Mouse (Mus musculus) ES-E14 (cell line): ENCODE measurements around the gene Vmn1r88. TPM values are rescaled to one million over a fixed set of nuclear protein-coding genes. Genes with fewer than 3 reads are reported as not detected.
"Not testable (repeated sequence)": the region's sequence is repeated elsewhere in the genome, so short reads cannot be mapped to it uniquely, and the experiment has no call there.

ENCODE experiments used
- DNase-seq: peaks from one replicate; pipeline ENCODE4 v3.0.0-alpha.2; 2013; ENCODE audit warnings: low read depth, low spot score
- H3K27ac ChIP-seq: 2 replicates; pipeline ENCODE4 v1.5.1; 2012; ENCODE audit warnings: low read depth, mild to moderate bottlenecking, low read length, moderate library complexity, mixed read lengths; ENCODE audit not compliant: poor library complexity, insufficient read depth, severe bottlenecking
- H3K36me3 ChIP-seq: 2 replicates; pipeline ENCODE4 v1.6.1; 2012; ENCODE audit warnings: mild to moderate bottlenecking, low read length, moderate library complexity, mixed read lengths; ENCODE audit not compliant: control insufficient read depth, poor library complexity, insufficient read depth, severe bottlenecking
- H3K4me1 ChIP-seq, 2 experiments: fragments of 150-350 bp in 1 of 2; sonication (generic) in 1 of 2; 2 replicates each; pipeline ENCODE4 v1.6.1; 2012; ENCODE audit warnings: low read length in 2 of 2, mild to moderate bottlenecking in 1 of 2, mixed read lengths in 1 of 2; ENCODE audit not compliant: control insufficient read depth in 2 of 2, insufficient read depth in 2 of 2, poor library complexity in 1 of 2
- H3K4me3 ChIP-seq, 2 experiments: fragments of 150-350 bp in 1 of 2; sonication (generic) in 1 of 2; 2 replicates each; pipeline ENCODE4 v1.5.1; 2012; ENCODE audit warnings: low read length in 2 of 2, low read depth in 1 of 2, mild to moderate bottlenecking in 1 of 2, mixed read lengths in 1 of 2; ENCODE audit not compliant: insufficient read depth in 1 of 2, poor library complexity in 1 of 2, severe bottlenecking in 1 of 2
- H3K9ac ChIP-seq: 2 replicates; pipeline ENCODE4 v1.6.1; 2012; ENCODE audit warnings: low read depth, mild to moderate bottlenecking, low read length, mixed read lengths; ENCODE audit not compliant: poor library complexity, insufficient read depth, severe bottlenecking
- H3K9me3 ChIP-seq: fragments of 150-350 bp; sonication (generic); 2 replicates; pipeline ENCODE4 v1.6.1; 2012; ENCODE audit warnings: low read depth, mild to moderate bottlenecking, low read length; ENCODE audit not compliant: control insufficient read depth, insufficient read depth
- CHD2 ChIP-seq: IDR thresholded peaks from 2 replicates; pipeline ENCODE4 v1.6.1; 2014; ENCODE audit warnings: mild to moderate bottlenecking, low read depth, low read length, inconsistent platforms
- HCFC1 ChIP-seq: IDR thresholded peaks from 2 replicates; pipeline ENCODE4 v1.6.1; 2012; ENCODE audit warnings: low read length, inconsistent platforms, borderline replicate concordance; ENCODE audit not compliant: insufficient read depth
- MAFK ChIP-seq: IDR thresholded peaks from 2 replicates; pipeline ENCODE4 v1.6.1; 2014; ENCODE audit warnings: mild to moderate bottlenecking, low read depth, low read length, inconsistent platforms; ENCODE audit not compliant: insufficient read depth
- ZC3H11A ChIP-seq: IDR thresholded peaks from 2 replicates; pipeline ENCODE4 v1.6.1; 2012; ENCODE audit warnings: low read depth, mild to moderate bottlenecking, inconsistent platforms, low read length, borderline replicate concordance
- ZNF384 ChIP-seq: IDR thresholded peaks from 2 replicates; pipeline ENCODE4 v1.6.1; 2012; ENCODE audit warnings: low read depth, low read length, inconsistent platforms
- in situ Hi-C, 2 experiments: fragments of 600-800 bp; cut with MboI; formaldehyde crosslinking; loops; one replicate each; pipeline ENCODE4 v1.15.1; 2025; ENCODE audit warnings: low sequenced_read_pairs in 2 of 2, inconsistent platforms in 1 of 2; ENCODE audit not compliant: unreplicated experiment in 2 of 2
- total RNA-seq: library from RNA; depleted of rRNA; stranded (reverse); fragments of 300-350 nt; gene quantifications from 2 replicates; pipeline ENCODE4 v1.2.3, GENCODE M21; 2012; rRNA removed

Gene Vmn1r88
- total RNA-seq, result 0.04 and 0.11 TPM in 2 replicates

DNA sequence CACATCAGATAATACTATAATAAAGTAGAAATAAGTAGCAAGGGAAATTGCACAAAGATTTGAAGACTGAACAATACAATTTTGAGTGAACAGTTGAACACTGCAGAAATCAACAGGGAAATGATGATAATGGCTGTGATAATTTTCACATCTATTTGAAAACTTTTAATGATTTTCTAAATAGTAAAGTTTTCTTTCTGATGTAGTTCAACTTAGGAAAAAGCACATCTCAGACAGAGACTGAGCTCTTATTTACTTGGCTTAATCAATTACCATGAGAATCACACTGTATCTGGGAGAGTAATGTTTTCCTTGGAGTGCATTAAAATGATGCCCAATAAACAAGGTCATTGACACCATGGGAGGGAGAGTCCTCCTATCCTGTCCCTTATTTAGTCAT is at the start of gene Vmn1r88:
Vmn1r88 (plus strand) TSS at position 301 of the 400 bp plus-strand sequence.
- no peak for DNase-seq
- H3K36me3 ChIP-seq, result no peaks in the 10 kb centered on the region
- H3K4me3 ChIP-seq, result no peak within 1 kb of the TSS
- H3K27ac ChIP-seq, result no peak within 1 kb of the TSS
- H3K9ac ChIP-seq, result no peak within 1 kb of the TSS
- in situ Hi-C loops, result no loop called here
- TF ChIP-seq ZC3H11A (no peak), CHD2 (no peak), HCFC1 (no peak), MAFK (no peak), ZNF384 (no peak)
- no peaks in the 10 kb centered on the region for H3K9me3 ChIP-seq
- H3K4me1 ChIP-seq, result no peaks in the 10 kb centered on the region

DNA sequence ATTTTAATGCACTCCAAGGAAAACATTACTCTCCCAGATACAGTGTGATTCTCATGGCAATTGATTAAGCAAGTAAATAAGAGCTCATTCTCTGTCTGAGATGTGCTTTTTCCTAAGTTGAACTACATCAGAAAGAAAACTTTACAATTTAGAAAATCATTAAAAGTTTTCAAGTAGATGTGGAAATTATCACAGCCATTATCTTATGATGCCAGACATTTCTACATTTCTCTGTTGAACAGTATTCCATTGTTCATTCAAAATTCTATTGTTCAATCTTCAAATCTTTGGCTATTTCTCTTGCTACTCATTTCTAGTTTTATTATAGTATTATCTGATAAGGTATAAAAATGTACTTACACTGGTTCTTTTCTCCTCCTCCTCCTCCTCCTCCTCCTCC is 39.6 kb upstream of the Vmn1r88 start, which contains the start of gene Vmn1r86:
Vmn1r86 (minus strand) TSS at position 101 of the 400 bp plus-strand sequence.
- H3K4me3 ChIP-seq, result no peak within 1 kb of the TSS
- H3K9ac ChIP-seq, result no peak within 1 kb of the TSS
- no peaks in the 10 kb centered on the region for H3K4me1 ChIP-seq
- no peak for DNase-seq
- in situ Hi-C loops, result no loop called here
- H3K27ac ChIP-seq, result no peak within 1 kb of the TSS
- H3K36me3 ChIP-seq, result no peaks in the 10 kb centered on the region
- no peaks in the 10 kb centered on the region for H3K9me3 ChIP-seq
- TF ChIP-seq MAFK, result no peak

DNA sequence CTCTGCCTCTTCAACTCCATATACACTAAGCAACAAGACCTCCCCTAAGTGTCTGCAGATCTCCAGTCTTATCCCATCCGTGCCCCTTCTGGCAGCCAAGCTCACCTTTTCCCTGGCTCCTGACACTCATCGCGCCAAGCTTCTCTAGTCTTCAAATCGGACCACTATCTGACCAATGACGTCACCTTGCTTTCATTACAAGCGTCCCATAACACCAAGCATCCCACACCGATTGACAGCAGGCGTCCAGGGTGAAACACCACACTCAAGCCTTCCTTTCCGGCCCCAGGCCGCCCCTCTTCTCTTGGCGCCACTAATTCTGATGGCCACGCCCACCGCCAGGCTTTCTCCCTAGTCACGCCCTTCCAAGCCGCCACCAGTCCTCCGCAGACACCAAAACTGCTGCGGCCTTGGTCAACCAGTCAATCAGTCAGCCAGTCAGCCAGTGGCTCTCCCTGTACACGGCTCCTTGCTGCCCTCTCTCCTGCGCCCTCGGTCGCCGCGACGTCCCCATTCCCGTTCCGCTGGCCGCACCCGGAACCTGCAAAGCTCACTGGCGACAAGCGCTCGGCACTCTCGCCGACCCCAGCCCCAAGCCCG is 35.7 kb upstream of the Vmn1r88 start:
- H3K36me3 ChIP-seq, H3K4me1 ChIP-seq, in situ Hi-C loops, H3K9me3 ChIP-seq, H3K27ac ChIP-seq: not testable (repeated sequence)
- peak; percentile 0 for DNase-seq
- H3K9ac ChIP-seq, result peak overlapping the region; percentile 73
- H3K4me3 ChIP-seq, result peak overlapping the region; percentile 66 to 67

DNA sequence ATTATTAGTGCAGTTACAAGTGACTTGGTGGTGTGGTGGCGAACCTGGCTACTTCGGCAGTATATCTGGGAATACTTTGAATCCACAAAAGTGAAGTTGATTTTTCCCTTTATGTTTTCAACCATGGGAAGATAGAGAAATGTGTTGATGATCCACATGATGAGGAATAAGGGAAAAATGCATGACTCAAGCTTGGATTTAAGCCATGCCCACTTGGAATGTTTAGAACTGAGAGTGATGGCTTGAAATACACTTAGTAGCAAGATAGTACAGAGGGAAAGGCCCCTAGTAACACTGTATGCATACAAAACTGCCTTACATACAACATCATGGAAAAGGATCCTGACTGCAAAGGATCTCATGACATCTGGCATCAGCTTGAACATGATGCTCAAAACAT is 27.5 kb upstream of the Vmn1r88 start:
- H3K27ac ChIP-seq, result no peak overlapping the region
- no peak overlapping the region for H3K9ac ChIP-seq
- H3K9me3 ChIP-seq, result no peaks in the 10 kb centered on the region
- TF ChIP-seq CHD2 (no peak), ZC3H11A (no peak), ZNF384 (no peak)
- H3K4me1 ChIP-seq, result no peaks in the 10 kb centered on the region
- H3K4me3 ChIP-seq, result no peak overlapping the region
- H3K36me3 ChIP-seq, result no peaks in the 10 kb centered on the region
- no peak for DNase-seq
- in situ Hi-C loops, result no loop called here

- Histone ChIP-seq H3K36me3 (no peaks in the 10 kb centered on the region), H3K9ac (no peak overlapping the region), H3K9me3 (no peaks in the 10 kb centered on the region), H3K27ac (no peak overlapping the region), H3K4me1 (no peaks in the 10 kb centered on the region), H3K4me3 (no peak overlapping the region)
- DNase-seq, result no peak
- TF ChIP-seq HCFC1 (no peak), ZC3H11A (no peak), MAFK (no peak), ZNF384 (no peak), CHD2 (no peak)
- in situ Hi-C loops, result no loop called here
These were observed 22.0 kb upstream of the Vmn1r88 start for GRCm38 (mm10) chr7:13137340-13137739.
